Mouse (Mus musculus): ENCODE data around the gene Lsr.

Lsr gene

DNA sequence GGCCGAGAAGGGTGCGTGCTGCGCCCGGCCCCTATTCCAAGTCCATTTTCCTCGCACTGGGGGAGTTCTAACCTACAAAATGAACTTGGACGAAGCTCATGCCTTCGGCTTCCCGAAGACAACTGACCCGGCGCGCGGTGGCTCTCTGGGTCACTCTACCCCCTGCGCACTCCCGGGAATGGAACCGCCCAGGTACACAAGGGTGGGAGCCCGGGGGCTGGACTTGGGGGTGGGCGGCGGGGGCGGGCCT is at the start of gene Lsr:
Lsr (minus strand) TSS at position 214 of the 250 bp plus-strand sequence.
- no peak for ATAC-seq (ENCODE audit: low TSS enrichment)

DNA sequence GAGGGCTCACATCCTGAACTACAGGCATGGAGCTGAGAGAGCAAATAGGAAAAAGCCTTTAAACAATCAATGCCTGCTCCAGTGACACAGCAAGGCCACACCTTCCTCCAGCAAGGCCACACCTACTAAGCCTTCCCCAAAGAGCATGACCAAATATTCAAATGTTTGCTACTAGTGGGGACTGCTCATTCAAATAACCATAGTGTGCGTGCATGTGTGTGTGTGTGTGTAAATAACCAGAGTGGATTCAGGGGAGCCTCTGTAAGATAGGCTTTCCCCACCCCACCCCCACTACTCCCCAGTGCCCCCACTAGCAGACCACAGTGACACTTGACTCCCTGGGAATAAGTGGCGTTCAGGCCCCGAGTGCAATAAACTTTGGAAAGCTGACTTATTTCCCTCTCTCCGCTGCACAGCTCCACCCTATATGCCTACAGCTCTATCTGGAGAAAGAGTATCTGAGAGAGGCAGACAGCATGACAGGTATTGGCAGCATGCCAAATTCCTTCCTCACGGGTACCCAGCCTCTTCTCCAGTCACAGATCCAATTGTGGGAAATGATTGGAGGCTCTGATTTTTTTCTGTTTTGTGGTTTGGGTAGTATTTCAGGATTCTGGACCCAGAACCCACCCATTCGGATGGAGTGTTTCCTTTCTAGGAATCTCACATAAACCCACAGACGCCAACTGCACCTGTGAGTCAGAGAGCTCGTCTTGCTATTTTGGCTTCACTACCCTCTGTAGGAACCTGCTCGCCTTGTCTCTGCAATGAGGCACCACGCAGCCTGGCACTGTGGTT is 44.0 kb upstream of the Lsr start:
- peak; percentile 98 for ATAC-seq (ENCODE audit: low TSS enrichment)

DNA sequence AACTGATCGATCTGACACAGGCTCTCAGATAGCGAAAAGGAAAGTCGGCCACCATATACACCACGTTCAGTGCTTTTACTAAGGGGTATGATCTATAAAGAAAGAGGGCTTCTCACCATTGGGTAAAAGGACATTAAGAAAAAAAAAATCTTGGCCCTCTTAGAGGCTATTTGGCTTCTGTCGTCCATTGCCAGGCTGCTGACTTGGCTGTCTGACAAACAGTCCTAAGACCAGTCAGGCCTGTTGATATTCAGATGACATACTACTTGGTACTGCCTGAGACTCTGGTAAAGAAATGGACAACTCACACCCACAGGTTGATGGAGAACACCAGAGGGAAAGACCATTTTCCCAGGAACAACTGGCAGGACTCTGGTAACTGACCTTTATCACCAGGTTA is 39.7 kb upstream of the Lsr start:
- no peak for ATAC-seq (ENCODE audit: low TSS enrichment)

DNA sequence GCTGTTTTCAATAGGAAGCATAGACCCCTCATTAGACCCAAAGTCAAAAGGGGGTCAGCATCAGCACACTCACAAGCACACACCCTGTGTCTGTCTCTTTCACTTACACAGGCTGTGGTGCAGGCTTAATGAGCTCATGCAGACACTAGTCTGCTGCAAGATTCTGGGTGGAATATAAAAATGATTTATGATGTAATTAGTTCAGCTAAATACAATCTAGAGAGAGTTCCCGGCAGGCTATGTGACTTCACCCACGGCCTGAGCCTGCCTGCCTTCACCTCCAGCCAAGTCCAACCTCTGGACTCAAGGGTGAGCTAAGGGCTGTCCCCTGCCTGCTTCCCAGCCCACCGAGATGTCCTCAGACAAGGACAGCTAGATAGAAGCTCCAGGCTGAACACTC is 35.6 kb upstream of the Lsr start:
- ATAC-seq (ENCODE audit: low TSS enrichment) = no peak

DNA sequence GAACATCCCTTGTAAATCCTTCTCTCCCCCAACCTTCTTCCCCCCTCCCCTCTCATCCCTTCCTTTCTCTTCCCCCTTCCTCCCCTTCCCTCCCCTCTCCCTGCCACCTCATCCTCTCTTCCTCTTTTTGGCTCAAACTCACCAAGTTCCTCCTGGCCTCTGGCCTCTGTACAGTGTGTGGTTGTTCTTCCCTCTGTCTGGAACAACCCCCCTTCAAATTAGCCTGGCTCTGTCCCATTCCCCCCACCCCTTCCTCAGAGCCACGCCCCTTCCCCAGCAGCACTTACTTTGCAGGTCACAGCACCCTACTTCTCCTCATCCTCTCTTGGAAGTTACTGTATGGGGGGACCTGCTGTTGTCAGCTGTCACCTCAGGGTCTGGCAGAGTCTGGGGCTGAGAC is 34.9 kb upstream of the Lsr start:
- no peak for ATAC-seq (ENCODE audit: low TSS enrichment)

DNA sequence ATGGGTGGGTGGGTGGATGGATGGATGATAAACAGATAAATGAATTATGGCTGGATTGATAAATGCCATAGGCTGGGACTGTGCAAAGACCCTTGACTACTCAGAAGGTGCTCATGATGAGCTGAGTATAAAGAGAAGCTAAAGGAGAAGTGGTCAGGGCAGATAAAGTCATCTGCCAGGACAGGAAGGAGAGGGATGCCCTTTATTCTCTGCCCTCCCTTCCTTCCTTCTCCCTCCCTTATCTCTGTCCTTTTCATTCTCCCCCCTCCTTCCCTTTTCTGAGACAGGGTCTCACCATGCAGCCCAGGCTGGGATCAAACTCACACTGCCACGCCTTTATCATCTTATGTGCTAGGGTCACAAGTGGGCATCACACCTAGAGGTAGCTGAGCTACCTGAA is 34.5 kb upstream of the Lsr start:
- ATAC-seq (ENCODE audit: low TSS enrichment) = no peak

DNA sequence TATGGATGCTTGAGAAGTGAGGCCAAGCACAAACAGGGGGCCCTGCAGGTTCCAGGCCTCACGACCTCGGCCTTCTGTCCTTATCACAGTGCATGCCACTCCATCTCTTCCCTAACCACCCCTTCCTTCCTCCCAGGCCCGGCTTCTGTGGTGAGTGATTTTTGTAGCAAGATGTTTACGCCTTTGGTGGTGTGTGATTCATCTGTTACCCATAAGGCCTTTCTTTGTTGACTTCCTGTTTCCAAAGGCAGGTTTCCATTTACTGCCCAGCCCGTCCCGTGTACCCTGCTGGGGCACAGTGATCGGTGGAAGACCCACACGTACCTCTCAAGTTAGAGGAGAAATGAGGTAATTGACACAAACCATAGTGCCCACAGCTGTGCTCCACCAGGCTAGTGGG is 29.4 kb upstream of the Lsr start:
- no peak for ATAC-seq (ENCODE audit: low TSS enrichment)

DNA sequence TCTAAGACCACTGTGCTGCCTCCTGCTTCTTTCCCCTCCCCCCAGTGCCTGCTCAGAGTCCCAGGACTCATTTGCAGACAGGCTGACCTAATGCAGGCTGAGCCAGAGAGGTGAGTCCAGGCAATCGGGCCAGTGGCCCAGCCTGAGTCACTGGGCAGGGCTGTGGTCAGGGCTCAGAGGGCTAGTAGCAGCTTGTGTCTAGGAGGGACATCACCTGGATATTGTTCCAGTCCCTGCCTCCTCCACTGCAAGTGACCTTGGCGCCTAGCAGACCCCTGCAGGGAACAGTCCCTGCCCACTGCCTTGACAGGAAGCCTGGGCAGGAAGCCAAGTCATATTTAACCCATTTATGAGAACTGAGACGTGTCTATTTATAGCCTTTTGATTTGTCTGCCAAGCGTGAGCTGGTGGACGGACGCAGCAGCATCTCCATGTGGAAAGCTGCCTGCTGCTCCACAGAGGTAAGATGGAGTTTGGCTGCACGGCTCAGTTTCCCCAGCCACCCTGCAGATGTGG is 27.3 kb upstream of the Lsr start:
- ATAC-seq (ENCODE audit: low TSS enrichment) = no peak

DNA sequence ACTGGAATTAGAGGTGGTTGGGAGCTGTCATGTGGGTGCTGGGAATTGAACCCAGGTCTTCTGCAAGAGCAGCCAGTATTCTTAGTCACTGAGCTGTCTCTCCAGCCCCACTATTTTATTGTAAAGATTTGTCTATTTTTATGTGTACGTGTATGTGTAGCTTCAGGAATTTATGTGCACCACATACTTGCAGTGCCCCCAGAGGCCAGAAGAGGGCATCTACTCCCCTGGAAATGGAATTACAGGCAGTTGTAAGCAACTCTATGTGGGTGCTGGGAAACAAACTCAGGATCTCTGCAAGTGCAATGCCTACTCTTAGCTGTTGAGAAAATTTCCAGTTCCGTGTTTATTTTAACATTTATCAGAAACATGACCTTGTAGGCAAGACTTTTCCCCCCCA is 23.2 kb upstream of the Lsr start:
- ATAC-seq (ENCODE audit: low TSS enrichment) = no peak

DNA sequence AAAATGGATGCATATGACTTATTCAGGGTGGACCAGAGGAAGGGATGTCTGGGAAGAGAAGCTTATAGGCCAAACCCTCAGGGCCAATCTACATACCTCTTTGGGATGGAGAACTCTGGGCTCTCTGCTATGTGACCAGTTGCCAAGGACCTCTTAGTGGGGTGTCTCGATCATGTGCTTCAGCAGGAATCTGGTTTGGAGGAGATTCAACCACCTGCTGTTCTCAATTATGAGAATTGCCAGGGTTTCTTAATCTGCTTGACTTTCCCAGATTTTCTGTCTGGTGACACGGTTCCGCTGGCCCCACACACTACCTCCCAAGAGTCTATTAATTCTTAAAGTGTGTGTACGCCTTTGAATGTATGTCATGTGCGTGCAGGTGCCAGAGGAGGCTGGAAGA is 20.7 kb upstream of the Lsr start:
- ATAC-seq (ENCODE audit: low TSS enrichment) = no peak

DNA sequence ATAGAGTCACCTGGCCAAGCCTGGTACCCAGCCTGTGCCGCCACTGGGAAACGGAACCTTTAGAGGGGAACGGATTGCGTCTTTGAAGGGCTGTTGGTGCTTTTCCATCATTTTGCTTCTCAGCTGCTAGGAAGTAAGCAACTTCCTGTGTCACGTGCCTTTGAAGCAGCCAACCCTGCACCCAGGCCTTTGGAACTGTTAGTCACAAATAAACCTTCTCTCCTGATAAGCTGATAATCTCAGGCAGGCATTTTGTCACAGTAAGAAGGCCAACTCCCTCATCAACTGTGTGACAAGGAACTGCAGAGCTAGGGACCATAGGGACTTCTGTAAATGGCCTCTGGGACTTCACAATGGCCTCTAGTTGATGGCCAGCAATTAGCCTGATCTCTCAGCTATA is 18.9 kb upstream of the Lsr start:
- no peak for ATAC-seq (ENCODE audit: low TSS enrichment)

DNA sequence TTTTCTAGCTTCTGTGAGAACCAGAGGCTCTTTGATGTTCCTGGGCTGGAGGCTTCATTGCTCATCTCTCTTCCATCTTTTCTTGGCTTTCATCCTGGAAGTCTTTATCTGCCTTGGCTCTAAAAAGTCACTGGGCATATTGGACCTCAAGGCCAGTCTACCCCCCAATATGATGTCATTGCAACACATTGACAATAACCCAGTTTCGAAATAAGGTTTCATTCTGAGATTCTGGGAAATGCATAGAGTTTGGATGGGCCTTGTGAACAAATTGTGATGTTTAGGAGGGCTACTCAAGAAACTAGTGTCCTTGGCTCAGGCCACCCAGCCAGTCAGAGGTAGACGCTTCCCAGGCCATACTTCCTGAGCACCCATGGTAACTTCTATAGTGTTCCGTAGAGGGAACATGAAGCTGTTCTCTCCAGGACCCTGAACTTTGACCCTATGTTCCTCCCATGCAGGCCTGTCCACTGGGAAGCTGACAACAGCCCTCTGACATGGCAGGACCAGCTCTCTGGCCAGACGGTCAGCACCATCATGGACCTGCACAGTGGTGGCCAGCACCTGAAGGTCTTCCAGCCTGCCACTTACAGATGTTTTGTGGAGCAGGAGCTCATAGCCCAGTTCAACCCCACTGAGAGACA is 15.4 kb upstream of the Lsr start:
- no peak for ATAC-seq (ENCODE audit: low TSS enrichment)

DNA sequence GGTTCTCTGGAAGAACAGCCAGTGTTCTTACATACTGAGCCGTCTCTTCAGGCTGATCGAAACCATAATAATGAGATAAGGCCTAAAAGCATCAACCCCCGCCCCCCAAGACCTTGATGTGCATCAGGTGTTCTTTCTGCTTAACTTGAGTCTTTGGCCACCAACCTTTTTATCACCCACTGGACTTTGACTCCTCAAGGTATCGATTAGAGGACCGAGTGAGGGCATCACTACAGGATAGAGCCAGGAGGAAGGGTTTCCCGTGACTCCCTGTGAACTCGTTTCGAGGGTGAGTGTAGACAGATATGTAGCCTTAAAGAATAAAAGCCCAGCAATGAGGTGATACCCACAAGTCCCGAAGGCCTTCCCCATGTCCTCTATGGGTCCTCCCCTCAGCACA is 12.1 kb upstream of the Lsr start:
- ATAC-seq (ENCODE audit: low TSS enrichment) = no peak

DNA sequence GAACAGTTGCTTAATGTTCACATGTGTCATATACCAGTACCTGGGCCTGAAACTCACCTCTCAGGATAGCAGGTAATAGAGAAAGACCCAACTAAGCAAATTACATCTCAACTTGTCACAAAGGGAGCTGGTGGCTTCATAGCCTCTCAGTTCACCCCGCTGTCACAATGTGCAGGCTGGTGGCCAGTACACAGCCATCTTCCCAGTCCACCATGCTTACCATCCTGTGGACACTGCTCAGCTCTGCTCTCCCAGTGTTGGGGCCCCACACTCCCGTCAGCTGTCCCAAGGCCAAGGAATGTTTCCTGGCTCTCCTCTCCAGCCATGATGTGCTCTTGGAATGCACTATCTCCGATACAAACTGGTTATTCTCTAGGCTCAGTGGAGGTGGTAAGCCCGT is 8.4 kb upstream of the Lsr start:
- ATAC-seq (ENCODE audit: low TSS enrichment) = no peak

DNA sequence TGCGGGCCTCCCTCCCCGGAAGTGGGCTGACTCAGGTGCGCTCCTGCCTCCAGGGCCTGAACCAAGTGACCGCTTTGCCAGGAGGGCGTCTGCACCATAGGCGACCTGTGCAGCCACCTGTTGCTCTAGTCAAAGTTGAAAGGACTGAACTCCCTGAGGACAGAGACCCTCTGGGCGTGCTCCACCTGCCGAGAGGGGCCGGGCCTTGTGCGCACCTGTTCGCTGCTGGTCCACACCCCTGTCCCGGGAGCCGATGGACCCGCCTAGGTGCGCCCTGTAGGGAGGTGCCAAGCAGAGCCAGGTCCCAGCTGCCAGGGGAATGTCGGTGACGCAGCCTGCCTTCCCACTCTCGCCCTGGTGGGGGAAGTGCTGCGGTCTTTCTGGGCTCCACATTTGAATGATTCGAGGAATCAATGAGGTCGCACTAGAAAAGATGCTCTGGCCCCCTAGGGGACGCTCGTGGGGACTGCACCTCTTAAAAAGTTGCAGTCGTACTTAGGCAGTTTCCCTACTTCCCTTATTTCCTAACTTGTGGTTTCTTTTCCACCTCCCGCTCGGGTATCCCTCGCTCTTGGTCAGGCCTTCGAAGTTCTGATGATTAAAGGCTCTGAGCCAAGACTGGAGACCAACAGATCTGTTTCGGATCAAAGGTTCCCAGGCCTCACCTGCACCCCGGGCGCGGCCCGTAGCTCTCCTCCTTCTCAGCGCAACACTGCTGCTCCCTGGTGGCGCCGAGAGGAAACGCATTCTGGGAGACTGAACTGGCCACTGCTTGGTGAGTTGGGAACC is 431 bp upstream of the Lsr start, which contains the start of gene Fam187b:
Fam187b (plus strand) TSS at position 290 of the 789 bp plus-strand sequence.
- ATAC-seq (ENCODE audit: low TSS enrichment) = peak; percentile 78

DNA sequence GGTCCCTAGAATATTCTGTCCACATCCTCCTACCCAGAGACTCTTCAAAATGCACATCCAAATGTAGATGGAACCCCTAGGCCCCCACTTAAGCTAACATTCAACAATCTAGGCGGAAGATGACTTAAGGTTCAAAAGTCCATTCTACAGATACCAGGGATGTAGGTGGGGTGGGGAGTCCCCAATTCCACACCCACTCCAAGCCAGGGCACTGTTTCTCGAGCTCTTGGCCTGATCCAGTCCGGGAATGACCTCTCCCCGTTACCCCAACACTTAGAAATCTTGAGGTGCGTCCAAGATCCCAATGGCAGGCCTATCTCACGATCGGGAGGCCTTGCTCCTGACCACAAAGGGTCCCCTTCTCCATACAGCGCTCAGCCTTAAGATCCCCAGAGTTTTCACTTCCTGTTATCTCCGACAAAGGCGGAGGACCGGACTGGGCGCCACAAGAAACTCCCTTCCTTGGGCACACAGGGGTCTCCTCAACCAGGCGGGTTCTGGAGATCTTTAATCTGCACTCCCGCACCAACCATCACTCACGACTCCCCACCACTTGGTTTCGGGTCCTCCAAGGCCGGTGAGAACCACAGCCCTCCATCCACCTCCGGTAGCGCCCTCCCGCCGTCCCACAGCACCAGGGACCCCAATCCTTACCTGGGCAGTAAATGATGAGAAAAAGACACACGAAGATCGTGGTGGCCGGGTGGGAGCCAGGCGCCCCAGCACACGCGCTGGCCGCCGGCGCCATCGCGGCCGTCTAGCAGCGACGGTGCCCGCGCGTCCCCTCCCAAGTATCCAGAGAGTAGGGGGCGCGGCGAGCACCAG is 626 bp downstream of the Lsr start:
- no peak for ATAC-seq (ENCODE audit: low TSS enrichment)

DNA sequence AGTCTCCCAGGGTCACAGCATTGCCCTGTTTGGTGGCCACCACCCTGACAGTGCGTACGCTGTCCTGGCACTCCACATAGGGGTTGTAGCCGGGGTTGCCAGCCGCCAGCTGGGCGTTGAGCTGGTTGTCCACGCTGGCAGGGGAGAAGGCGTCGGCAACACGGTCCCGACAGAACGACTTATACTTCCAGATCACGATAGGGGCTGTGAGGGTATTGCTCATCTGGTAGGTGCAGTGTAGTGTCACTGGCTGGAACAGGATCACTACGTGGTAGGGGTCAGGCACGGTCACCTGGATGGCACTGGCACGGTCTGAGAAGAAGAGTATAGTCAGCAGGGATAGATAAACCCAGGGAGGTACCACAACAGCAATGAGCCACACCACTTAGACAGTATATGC is 1.4 kb downstream of the Lsr start:
- ATAC-seq (ENCODE audit: low TSS enrichment) = no peak

DNA sequence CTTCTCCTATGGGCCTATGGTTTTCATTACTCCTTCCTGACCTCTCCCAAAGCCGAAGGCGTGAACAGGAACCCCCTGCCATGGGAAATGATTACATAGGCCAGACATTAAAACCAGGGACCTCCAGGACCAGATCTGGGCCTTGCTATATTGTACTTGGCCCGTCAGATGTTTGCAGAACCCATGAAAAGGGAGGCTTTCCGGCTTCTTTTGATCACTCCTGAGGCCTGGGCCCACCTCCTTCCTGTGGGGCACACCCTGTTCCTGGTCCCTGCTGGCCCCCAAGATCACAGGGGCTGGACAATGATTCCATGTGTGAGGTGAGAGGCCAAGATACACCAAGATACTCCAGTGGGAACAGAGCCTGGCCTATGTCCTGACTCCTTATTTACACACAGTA is 4.1 kb downstream of the Lsr start:
- no peak for ATAC-seq (ENCODE audit: low TSS enrichment)

DNA sequence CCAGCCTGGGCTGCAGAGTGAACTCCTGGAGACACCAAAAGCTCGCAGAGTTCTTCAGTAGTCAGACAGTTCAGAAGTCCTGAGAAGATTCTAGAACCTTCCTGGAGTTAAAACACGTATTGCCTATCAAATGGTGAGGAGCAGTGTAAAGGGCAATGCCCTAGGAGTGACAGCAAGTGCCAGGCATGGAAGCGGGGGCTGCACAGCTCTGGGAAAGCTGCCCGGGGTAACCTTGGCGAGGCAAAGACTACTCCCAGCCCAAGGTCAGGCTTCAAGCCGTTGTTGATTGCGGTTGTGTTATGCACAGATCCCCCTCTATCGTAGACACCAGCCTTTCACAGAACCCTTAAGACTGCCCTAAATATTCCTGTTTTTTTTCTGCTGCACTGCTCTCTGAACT is 4.7 kb downstream of the Lsr start:
- ATAC-seq (ENCODE audit: low TSS enrichment) = no peak

DNA sequence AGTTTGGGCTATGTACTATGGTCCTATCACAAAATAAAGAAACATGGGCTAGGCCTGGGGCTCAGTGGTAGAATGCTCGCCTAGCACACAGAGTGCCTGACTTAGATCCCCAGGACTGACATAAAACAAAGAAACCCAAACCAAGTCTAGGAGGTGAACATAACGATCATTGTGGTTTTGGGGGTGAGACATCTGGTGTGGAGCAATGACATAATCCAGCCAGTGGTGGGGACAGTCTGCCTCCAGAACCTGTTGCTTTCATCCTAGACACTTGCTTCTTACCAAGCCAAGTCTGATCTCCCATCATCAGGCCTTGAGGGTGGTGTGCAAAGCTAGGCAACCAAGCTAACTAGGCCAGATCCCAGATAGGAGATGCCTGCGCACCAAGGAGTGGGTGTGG is 6.6 kb downstream of the Lsr start:
- ATAC-seq (ENCODE audit: low TSS enrichment) = no peak

DNA sequence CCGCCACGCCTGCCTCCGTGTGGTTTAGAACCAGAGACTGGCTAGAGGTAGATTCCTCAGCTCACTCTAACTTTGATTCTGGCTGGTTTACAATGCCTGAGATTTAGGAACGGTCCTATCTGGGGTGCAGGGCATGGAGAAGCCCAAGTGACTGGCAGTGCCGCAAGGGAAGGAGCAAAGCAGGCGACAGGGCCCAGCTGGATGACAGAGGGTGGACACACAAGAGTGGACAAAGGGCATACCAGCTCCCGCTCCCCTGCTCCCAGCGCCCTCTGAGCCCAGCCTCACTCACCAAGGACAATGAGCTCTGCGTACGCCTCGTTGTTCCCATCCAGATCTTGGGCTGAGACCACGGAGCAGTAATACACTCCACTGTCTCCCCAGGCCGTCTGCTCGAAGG is 7.6 kb downstream of the Lsr start:
- no peak for ATAC-seq (ENCODE audit: low TSS enrichment)

DNA sequence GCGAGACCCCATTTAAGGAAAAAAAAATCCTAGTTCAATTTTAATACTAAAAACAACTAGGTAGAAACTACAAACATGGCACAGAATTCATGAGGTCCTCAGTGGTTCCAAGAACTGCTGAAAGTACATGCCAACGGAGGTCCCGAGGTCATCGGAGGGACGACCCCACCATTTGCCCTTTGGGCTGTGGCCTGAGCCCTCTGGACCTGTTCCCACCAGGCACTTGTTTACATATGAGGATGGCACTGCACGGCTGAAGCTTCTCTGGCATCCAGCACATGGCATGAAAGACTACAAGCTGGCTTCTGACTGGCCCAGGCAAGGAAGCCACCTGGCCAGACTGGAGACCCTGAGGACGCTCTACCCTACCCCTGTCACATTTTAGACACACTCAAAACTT is 8.9 kb downstream of the Lsr start:
- ATAC-seq (ENCODE audit: low TSS enrichment) = no peak

All from frontal cortex, adult (tissue).